Mouse (Mus musculus) adrenal gland, postnatal 10 days (tissue): Measurements from ENCODE around the gene P4hb. TPM values are rescaled to one million over a fixed set of nuclear protein-coding genes. Genes with fewer than 3 reads are reported as not detected.
A peak's percentile ranks its signal among the peaks of the same experiment; 100 is the strongest.

Source experiments
- DNase-seq: peaks from one replicate; pipeline ENCODE4 v3.0.0; 2021; ENCODE audit warnings: mixed read lengths
- long read RNA-seq, 2 experiments: library from polyadenylated mRNA; stranded (forward); transcript quantifications; one replicate each; pipeline ENCODE4 v2.0.0; 2021
- total RNA-seq, 2 experiments: library from RNA; stranded (reverse); gene quantifications; 2 replicates each; pipeline ENCODE4 v1.2.3; 2021

The P4hb gene
- 100 to 1,000 TPM; 424 to 571 TPM for total RNA-seq
- long read RNA-seq, experiment 1, transcript P4hb-201 (11 exons, 2,861 nt) = major isoform, 1,528 of 1,624 reads
- long read RNA-seq, experiment 1, partial matches to known transcripts = 30 of 1,624 reads
- long read RNA-seq, experiment 1, other reads (novel, unspliced or antisense) = 66 of 1,624 reads
- long read RNA-seq, experiment 2, transcript P4hb-201 (11 exons, 2,861 nt) = major isoform, 326 of 353 reads
- long read RNA-seq, experiment 2, partial matches to known transcripts = 12 of 353 reads
- long read RNA-seq, experiment 2, other reads (novel, unspliced or antisense) = 15 of 353 reads

DNA sequence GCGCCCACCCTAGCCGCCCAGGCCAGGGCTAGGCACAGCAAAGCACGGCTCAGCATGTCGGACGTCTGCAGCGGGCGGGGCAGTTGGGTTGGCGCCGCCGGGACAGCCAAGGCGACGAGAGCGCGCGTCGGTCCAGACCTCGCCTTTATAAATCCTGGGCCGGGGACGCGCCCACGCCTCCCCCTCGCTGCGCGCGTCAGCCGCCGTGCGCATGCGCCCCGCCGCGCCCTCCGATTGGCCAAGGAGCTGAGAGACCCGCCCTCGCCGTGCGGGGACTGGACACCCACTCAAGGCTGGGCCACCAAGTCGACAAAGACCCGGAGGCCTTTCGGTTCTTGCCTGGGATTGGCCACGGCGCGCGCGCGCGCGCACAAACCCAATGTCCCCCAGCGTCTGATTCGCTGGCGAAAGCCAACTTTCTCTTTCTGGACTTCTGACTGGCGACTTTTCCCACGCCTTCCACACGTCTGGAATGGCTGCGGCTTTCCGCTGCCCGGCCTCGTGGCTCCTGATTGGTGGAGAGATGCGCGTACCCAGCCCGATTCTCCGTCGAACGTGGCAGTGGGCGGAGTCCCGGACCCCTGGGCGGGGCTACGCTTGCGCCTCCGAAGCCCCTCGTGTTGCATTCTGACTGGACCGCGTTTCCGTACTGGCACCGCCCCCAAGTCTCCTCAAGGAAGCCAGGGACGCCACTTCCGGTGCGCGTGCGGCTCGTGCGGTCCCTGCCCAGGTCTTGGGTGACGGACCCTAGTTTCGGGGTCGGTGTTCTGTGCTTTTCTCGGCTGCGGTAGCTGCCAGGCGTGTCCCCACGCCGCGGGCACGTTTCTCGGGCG is at the start of gene P4hb:
TSS of gene P4hb (minus strand) at position 502 of the 833 bp plus-strand sequence.
- peak; percentile 100 for DNase-seq

DNA sequence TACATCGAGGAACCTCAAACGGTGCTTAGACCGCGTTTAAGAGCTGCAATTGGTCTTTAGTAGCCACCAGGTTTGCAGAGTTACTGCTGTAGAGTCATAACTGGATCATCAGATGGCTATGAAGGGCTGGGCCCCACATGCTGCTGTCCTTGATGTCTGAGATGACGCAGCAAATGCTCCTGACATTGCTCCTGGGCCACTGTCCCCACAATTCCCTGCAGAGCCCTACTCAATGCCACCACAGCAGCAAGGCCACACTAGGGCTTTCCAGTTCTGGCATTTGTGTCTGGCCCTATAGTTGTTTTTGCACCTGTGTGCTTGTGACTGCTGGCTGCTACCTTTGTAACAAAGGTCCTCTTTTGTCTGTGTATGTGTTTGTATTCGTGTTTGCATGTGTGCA is 49.8 kb upstream of the P4hb start:
- DNase-seq = no peak

DNA sequence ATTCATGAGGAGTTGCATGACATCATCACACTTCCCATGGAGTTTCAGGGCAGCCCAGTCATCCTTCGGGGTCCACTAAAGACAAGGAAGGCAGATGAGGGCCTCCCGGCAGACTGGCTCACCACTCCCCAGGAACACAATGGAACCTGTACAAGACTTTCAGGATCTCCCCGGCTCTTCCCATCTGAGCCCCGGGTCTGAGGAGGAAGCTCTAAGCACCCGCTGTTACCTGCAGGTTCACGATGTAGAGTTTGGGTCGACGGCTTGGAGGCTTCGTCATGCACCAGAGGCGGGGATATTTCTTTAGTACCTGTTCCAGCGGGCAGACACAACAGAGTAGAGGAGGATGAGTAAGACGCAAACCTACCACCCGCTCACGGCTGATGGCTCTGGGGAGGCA is 47.1 kb upstream of the P4hb start:
- no peak for DNase-seq

DNA sequence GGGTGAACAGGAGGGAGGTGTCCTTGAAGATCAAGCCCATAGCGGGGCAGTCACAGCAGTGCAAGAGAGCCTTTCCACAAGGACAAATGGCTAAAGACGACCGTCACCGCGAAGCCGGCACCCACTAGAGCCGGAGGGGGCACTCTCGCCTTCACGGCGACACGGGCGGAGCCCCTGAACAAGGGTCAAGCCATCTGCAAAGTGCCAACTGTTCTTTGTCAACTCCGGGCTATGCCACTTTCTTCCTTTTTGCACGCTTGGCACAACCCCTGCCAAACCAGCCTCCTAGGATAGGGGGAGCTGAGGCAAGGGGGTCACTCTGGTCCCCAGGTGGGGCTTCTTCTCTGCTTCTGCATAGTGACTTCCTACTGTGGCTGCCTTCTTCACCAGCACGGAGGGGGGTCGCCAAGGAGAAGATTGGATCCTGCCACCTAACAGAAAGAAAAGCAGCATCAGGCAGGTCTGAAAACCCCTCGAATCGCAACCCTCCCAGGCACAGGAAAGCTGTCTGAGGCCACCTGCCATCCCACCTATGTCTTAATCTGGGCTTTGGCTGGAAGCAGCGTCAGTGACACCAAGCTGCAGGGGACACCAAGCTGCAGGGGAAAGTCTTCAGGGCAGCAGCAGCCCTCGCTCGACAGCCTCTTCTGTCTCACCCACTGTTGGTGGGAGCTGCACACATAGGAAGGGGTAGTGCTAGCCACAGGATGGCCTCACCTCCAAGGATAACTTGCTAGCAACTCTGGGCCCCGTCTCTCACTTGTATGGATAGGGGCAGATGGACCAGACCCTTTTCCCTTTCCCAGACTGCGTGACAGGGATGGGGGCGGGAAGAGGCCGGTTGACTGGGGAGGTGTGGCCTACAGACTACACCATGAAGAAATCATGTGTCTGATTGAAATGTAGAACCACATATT is 45.8 kb upstream of the P4hb start:
- no peak for DNase-seq

DNA sequence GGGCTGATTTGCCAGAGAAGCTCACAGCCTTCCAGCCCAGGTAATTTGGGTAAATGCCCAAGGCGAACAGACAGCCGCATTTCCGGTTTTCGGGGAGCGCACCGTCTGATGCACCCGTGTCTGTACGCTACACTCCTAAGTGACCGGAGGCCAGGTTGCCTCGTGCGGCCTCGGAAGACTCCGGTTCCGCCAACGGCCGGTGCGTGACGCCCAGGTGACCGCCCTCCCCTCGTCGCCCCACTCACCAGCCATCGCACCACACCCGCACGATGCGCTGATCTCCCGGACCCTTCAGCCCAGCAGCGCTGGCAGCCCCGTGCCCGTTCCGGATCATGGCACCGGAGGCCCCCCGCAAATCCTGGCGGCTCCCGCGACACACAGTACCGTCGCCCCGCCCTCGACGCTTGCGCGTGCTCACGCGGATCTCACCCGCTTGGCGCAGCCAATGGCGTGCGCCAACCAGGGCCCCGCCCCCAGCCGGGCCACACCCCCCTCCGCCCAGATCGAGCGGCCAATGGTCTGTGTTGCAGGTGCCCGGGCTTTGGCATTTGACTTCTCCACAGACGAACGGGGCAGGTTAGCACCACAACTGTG is 44.6 kb upstream of the P4hb start, which contains the start of gene Pcyt2:
TSS of gene Pcyt2 (minus strand) at position 418 of the 594 bp plus-strand sequence.
- DNase-seq = peak; percentile 96

DNA sequence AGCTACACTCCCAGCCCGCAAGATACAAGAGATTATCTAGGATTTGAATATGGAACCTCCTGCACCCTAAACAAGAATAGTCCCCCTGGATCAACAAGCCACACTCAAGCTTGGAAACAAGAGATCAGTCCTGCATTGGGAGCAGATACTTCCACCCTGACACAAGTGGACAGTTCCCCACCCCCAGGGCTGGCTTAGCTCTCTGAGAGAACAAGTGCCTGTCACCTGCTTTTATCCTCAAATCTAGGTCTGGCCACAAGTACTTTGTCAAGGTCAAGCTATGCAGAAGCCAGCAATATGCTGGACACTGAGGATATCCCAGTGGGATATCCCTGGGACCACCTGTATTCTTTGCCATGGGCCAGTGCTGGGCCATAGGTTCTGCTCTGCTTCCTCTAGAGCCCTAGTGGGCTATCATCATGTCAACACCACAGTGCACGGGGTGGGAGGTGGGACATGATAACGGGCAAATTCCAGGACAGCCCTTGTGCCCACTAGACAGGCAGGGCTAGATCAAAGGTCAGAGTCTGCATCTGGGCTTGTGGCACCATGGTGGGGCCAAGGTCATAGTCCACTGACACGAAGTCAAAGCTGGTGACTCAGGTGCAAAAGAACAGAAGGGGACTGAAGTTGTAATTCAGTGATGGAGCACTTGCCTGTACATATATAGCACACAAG is 43.7 kb upstream of the P4hb start:
- DNase-seq = no peak

DNA sequence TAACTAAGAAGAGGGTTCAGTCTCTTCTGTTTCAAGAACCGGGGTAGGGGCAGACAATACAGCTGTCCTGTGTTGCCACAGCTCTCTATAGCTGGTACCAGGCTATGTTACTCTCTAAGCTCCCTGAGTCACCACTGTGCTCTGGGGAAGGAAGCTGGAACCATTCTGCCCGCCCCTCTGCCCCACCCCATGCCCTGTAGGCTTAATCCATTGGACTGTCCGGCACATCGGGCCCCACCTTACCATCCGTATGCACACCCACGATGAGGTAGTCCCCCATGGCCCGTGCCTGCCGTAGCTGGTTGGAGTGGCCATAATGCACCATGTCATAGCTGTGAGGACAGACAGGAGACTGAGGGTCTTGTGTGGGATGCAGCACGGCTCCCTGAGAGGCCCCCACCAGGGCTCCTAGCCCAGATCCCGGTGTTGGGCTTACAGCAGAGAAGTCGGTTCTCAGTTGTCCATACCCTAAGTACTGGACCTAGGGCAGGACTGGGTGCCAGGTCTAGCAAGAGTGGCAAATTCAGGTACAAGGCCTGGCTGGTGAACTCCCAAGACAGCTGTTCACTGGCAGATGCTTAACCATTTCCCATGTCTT is 42.7 kb upstream of the P4hb start:
- no peak for DNase-seq

DNA sequence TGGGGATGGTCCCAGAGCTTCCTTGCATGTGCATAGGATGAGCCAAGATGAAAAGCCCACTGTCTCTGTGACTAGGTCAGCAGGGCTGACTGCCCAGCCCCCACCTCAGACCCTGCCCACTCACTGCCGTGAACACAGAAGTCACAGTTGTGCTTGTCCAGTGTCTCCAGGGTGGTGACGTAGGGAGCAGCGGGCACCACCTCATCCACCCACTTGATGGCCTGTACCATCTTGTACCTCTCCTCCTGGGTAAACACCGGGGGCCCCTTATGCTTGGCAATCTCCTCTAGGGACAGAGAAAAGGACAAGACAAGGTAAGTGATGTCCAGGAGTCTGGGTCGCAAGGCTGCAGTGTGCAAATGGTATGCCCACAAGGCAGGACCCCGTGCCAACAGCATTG is 42.1 kb upstream of the P4hb start:
- no peak for DNase-seq

DNA sequence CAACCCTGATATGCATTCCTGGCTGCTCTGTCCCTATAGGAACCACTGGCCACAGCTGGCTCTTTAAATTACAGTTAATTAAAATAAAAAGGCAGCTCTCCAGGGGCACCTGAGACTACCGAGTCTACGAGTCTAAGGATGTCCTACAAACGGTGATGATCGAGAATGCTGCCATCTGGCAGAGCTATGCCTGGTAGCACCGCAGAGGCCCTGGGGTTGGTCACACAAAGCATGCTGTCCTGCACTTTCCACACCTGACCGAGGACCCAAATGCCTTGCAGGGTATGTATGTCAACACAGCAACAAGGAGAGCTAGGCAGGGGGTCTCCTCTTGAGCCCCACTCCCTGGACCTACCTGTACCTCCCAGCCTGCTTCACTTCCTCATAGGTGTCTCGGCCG is 40.9 kb upstream of the P4hb start:
- DNase-seq = no peak

DNA sequence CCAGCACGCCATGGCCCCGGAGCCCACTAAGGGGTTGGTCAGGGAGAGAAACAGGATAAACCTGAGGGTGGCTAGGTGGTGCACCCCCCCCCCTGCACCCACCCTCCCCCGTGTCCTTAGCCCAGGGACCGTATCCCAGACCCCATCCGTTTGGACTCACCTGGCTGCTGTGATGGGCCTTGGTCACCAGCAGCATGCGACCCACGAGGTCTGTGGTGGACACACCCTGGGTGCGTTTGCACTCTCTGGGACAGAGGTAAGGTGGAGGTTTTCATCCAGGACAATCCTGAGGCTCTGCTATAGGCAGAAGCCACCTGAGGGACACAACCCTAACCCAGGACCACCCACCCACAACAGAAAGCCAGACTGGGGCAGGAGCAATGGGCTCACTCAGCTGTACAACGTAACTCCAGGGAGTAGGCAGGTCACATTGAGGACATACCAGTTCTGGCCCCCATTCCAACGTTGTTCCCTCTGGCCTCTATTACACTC is 40.5 kb upstream of the P4hb start:
- DNase-seq = no peak

DNA sequence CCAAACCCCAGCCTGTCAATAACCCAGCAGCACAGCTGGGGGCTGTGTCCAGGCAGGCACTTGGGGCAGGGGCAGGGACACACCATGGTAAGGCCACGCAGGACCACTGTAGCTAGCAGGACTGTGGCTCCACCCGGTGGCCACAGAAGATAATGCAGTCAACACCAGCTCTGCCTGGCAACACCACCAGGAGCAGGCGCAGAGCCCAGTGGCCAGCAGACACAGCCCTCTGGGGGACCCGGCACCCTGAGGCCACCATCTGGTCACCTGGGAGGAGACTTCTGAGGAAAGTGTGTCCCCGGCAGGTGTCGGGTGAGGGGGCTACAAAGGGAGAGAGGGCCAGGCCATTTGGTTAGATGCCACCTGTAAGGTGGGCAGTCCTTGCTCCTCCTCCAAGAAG is 39.7 kb upstream of the P4hb start:
- peak; percentile 87 for DNase-seq

DNA sequence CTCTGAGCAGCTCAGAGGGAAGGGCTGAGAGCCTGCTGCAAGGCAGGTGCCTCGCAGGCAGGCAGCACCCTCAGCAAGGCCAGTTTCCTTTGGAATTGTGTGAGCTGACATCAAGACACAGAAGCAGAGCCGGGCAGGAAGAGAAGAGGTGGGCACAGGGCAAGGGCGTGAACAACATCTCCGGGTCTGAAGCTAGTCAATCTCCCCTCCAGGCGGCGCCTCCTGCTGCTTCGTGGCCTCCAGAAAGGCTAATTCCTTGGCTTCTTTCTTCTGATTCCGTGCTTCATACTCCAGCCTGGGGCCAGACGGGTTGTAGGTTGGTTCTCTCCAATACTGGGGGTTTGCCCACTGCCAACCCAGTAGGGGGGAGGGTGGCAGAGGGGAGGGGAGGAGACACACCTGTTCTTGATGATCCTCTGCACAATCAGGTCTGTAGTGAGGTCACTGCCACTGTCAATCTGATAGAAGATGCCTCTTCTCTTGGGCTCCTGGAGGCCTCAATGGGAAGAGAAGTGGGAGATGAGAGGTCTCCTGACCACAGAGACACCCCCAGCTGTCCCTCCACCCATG is 37.5 kb upstream of the P4hb start:
- DNase-seq = no peak

DNA sequence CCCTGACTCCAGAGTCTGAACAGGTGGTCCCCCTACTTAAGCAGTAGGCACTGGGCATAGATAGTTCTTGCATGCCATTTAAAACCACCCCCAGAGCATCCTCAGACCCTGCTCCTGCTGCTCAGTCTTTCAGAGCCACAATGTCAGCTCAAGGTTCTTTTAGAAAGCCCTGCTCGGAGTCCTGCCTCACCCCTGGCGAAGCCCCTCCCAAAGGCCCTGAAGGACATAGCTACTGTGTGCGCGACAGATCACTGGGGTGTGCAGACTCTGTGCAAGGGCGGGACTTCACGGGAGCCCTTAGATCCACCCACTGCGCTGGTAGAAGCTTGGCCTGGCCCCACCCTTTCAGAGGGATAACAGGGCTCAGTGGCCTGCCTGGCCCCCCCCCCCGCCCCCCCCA is 36.2 kb upstream of the P4hb start:
- peak; percentile 63 for DNase-seq

DNA sequence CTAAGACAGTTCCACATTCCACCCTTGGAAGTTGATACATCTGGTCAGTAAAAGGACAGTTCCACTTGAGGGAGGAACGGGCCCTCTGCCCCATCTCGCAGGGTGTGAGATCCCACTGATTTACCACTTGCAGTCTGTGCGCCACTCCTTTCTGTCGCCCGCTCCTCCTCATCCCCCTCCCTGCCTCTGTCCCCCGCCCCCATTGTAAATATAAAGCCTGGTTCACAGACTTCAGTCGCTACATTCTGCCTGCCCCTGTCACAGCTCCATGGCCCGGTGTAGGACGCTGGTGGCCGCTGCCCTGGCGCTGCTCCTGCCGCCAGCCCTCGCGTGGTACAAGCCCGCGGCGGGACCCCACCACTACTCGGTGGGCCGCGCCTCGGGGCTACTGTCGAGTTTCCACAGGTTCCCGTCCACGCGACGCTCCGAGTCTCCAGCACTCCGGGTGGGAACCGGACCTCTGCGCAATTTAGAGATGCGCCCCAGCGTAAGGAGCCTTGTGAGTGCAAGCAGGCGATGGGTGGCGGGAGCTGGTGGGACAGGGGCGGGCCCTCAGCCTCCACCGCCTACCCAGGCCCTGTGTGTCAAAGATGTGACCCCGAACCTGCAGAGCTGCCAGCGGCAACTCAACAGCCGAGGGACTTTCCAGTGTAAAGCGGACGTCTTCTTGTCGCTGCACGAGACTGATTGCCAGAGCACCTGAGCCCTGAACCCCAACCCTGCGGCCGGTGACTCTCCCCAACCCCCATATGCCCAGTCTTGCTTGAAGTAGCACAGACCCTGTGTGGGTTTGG is 35.4 kb upstream of the P4hb start, which contains the start of gene Npb:
TSS of gene Npb (plus strand) at position 237 of the 794 bp plus-strand sequence.
- no peak for DNase-seq

DNA sequence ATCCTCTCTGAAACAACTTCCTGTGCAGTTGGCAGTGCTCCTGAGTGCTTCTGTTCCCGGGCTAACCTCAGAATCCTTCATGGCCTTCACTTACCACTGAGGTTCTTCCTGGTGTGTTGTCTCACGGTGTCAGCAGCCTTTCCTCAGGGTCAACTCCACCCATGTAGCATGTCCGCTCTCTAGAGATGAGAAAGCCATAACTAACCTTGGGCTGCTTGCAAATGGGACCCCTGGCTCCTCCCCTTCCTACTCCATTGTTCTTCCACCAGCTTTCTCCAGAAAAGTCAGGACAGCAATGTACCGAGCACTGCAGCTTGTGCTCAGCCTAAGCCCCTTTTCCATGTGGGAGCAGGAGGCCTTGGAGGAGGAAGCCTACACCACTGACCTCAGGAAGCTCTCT is 33.7 kb upstream of the P4hb start:
- no peak for DNase-seq

DNA sequence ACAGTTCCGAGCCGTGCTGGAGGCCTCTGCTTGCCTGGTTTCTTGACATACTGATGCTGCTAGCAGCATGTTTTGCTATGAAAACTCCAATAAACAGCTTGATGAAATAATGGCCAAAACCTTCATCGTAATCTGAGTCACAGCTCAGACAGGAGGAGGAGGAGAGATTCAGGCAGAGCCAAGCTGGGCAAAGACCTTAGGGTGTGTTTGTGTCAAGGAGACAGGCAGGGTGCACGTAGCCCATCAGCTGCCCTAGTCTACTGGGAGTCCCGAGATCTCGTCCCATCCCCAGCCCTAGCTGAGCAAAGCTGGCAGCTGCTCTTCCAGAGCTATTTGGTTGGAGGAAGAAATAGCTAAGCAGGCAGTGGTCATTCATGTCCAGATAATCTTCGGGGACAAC is 32.6 kb upstream of the P4hb start:
- no peak for DNase-seq

DNA sequence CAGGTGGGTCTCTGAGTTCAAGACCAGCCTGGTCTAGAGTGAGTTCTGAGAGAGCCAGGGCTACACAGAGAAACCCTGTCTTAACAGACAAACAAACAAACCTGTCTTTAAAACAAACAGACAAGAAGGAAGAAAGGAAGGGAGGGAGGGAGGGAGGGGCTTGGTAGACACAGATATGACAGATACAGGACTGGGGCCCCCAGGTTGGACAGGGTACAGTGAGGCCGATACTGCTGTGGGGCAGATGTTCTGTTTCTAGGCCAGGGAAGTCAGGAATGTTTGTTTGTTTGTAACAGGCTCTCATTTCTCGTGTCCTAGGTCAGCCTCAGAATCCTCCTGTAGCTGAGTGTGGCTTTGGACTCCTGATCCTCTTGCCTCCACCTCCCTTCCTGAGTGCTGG is 30.5 kb upstream of the P4hb start:
- no peak for DNase-seq

DNA sequence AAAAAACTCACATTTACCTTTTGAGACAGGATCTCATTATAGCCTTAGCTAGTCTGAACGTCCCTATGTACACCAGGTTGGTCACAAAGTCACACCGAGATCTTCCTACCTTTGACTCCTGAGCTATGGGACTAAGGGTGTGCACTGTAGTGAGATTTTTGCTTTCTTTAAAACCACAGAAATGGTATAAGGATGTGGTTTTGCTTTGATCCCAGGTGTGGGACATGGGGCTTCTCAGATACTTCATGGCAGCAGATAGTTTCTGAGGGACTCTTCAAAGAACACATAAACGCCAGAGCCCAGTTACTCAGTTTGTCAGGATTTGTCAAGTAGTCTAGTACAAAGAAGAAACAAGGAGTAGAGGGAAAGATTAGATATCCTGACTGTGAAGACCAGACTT is 27.7 kb upstream of the P4hb start:
- DNase-seq = no peak

DNA sequence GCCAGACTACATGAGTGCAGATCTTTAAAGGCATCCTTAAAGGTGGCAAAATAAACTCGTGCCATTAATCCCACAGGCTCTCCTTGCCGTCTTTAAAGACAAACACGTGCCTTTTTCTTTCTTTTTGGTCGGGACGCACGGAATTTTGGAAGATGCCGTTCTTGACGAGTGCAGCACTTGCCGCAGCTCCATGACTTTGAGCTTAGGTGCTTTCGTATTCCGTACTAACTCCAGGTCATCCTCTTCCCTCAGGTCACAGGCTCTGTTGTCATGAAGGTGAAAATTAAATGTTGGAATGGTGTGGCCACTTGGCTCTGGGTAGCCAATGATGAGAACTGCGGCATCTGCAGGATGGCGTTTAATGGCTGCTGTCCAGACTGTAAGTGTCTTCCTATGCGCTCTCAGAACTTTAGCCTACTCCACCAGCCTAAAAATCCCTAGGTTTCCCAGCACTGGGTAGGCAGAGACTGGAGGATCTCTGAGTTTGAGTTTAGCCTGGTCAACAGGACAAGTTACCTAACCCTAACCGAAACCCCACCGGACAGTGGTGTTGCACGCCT is 26.0 kb upstream of the P4hb start:
- DNase-seq = no peak
